Mouse (Mus musculus) brain, embryonic 14.5 days (tissue): Measurements from ENCODE around the gene Sv2c.

Experiments used
- CTCF ChIP-seq: fragments of 200-500 bp; IDR thresholded peaks from 2 replicates; pipeline ENCODE4 v1.5.1; 2012; ENCODE audit warnings: inconsistent platforms, mild to moderate bottlenecking, moderate library complexity, borderline replicate concordance; ENCODE audit not compliant: insufficient read depth, insufficient read length; ENCODE audit errors: extremely low read depth
- POLR2A ChIP-seq: fragments of 200-500 bp; IDR thresholded peaks from 2 replicates; pipeline ENCODE4 v1.6.1; 2012; ENCODE audit warnings: mild to moderate bottlenecking, inconsistent platforms, borderline replicate concordance; ENCODE audit not compliant: poor library complexity, insufficient read depth, insufficient read length, severe bottlenecking; ENCODE audit errors: extremely low read depth

DNA sequence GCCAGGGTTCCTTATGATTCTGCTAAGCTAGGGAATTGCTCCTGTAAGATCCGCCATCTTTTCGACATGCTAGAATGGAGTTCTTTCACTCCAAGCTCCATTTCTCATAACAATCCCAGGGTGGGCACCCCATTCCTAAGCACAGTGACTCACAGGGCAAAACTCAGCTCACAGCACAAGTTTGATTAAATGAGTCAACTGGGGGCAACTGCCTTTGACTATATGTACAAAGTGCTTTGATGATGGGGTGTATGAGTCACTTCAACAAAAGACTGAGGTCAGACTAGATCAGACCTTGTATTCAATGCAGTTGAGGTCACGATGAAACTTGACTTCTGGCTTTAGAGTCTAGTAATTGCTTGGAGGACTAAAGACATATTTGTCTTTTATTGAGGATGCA, 116.9 kb downstream of the Sv2c start:
- no peak for TF ChIP-seq POLR2A
- no peak for TF ChIP-seq CTCF
